Mouse (Mus musculus) monocyte, adult 5-6 weeks (primary cell): Measurements from ENCODE around the gene Clasp2. TPM values are rescaled to one million over a fixed set of nuclear protein-coding genes. Genes with fewer than 3 reads are reported as not detected.
"Not testable (repeated sequence)": the region's sequence is repeated elsewhere in the genome, so short reads cannot be mapped to it uniquely, and the experiment has no call there.

Experiments
- ATAC-seq: fragments of 153-309, 156-312 bp; replicated peaks from 2 replicates; pipeline ENCODE4 v1.8.0; 2017; ENCODE audit warnings: mild to moderate bottlenecking; ENCODE audit not compliant: low TSS enrichment, insufficient number of reproducible peaks, severe bottlenecking, poor library complexity, low FRiP score
- total RNA-seq: library from RNA; stranded (forward); fragments of 200-1000, 200-491, 200-594 nt; gene quantifications from 3 replicates; pipeline ENCODE4 v1.2.3, GENCODE M21; 2017

Gene Clasp2
- 39.7 to 59.4 TPM (median 42.1 TPM) in 3 replicates for total RNA-seq

DNA sequence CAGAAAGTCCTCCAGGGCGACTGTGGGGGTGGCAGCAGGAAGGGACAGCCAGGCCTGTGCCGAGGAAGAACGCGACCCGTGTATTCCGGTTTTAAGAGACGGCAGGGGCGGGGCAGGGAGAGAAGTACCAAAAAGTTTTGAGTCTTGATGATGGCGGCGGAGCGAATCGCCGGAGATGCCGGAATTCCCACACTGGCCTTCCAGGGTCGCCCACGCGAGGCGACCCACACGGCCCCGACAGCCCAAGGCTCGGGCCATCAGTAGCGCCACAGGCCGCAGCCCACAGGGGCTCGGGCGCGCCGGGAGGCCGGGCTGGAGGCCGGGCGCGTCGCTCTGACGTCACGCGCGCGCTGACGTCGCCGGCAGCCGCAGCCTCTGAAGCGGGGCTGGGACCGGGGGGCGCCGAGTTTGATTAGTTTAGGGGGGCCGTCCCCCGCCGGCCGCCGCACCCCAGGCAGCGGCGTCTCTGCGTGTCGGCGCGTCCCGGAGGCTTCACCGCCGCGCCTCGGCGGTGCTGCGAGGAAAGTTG lies at the start of gene Clasp2:
TSS of gene Clasp2 (plus strand) at position 366 of the 529 bp plus-strand sequence.
- ATAC-seq = peak; percentile 68

DNA sequence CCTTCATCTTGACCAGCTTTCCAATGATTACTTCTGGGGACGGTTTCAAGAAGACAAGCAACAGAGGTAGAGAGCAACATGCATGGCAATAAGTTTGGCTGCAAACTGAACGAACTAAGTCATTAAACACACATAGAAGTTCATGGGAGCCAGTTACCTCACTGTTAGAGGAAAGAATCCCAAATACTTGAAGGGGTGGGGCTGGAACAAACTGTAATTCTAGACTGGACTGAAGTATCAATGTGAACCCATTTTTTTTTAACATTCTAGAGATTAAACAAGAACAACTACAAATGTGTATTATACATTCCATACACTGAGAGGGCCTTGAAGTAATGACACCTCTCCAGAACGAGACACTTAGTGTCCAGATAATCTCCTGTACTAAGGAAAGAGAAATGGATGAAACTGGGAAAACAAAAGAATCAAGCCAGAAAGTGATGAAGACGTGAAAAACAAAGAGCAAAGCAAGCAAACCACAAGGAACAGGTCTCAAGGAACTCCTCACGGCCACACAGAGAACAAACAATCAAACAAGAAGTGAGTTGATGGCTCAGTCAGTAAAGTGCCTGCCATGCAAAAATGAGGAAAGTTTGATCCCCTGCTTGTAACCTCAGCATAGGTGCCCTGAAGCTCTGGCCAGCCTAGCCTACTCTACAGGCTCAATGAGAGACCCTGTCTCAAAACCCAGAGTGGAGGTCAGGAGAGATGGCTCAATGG lies 39.7 kb upstream of the Clasp2 start:
- no peak for ATAC-seq

DNA sequence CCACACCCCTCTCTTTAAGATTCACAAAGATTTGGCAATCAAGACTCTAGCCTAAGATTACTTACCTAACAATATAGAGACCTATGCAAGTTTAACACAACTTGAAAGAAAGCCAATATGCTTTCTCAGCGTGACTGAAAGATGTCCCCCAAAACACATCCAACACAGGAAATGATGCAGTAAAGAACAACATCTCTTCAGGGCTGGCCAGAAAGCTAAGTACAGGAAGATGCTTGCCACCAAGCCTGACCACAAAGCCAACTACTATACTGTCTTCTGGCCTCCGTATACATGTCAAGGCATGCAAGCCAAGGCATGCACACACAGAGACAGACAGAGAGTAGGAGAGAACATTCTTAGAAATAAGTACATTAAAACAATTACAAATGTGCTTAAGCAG lies 35.2 kb upstream of the Clasp2 start:
- ATAC-seq = 0 out of 2 replicates have a peak, but pooled peaks have one; percentile 12

DNA sequence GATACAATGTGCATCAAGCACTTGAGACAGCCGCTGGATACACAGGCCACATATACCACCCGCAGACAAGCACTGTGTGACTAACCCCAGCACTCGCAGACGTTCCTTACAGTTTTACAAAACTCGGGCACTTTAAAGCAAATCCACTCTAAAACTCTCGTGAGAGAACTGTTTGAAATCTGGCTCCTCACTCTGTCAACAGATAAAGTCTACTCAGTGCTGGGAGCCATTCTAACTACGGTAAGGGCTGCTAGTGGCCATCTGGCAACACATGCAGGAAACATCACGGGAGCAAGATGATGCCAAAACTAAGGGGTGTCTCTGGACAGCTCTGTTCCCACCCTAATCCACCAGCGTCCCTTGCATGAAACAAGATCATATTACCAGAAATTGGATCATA lies 34.4 kb upstream of the Clasp2 start:
- ATAC-seq = no peak

DNA sequence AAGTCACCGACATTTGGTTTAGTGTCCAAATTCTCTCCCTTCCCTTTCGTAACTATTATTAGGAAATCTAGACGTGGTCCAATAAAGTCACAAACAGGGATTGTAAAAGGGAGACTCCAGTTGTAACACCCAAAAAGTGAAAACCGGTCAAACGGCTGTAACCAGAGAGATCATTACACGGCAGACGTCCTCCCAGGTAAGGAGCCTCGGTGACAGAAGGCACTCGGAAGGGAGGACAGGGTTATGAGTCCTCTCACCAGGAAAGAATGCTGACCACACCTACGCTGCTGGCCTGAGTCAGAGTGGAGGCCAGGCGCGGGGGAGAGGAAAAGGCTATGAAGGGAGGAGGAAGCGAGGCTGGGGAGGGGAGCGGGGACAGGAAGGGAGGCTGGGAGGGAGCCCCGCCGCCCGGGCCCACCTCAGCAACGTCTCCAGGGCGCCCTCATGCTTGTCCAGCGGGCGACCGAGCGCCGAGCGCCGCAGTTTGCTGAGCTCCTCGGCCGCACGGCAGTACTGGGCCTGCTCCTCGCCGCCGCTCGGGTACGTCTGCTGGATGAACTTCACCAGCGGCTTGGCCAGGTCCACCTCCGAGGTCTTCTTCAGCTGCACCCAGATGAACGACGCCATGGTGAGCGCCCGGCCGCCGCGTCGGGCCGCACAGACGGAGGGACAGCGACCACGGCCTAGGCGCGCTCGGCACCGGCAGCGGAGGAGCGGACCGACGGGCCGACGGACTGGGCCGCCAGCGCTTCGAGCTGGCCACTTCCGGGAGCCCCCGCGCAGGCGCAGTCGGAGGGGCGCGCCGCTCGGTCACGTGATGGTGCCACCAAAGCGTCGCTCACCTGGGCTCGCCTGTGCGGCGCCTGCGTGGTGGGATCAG lies 33.6 kb upstream of the Clasp2 start, which contains the start of gene Pdcd6ip:
TSS of gene Pdcd6ip (minus strand) at position 779 of the 880 bp plus-strand sequence.
- ATAC-seq = peak; percentile 38; the same call in 1 of the 2 replicates

DNA sequence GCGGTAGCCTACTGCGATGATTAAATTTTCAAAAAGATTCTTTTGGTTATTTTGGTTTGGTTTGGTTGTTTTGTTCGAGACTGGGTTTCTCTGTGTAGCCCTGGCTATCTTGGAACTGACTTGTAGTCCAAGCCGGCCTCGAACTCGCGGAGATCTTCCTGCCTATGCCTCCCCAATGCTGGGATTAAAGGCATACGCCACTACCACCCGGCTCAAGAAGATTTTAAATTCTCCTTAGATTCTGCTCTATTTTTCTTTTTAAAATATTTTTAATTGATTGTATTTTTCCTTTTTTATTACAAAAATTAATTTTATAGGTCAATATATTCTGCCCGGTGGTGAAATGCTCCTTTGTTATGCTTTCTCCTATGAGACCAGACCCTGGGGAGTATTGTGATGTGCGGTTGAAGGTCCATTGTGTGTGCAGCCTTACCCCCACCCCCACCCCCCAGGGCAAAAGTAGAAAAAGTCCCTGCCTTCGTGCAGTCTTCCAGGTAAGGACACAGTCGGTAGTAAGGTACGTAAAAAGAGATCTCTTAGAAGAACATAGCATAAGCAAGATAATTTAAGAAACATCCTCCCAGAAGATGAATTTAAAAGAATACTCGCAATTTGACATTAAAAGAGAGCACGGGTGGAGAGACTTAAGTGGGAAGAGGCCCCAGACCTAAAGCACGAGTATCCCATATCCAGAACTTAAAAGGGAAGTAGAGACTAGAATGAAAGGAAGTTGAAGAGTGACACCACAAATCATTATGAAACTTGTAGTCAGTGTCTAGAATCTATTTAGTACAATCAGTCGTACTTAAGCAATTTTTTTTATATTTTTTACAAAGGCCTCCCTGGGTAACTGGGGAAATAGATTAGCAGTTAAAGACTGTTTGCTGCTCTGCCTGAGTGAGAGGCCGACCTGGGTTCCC lies 32.7 kb upstream of the Clasp2 start:
- ATAC-seq = peak; percentile 57

DNA sequence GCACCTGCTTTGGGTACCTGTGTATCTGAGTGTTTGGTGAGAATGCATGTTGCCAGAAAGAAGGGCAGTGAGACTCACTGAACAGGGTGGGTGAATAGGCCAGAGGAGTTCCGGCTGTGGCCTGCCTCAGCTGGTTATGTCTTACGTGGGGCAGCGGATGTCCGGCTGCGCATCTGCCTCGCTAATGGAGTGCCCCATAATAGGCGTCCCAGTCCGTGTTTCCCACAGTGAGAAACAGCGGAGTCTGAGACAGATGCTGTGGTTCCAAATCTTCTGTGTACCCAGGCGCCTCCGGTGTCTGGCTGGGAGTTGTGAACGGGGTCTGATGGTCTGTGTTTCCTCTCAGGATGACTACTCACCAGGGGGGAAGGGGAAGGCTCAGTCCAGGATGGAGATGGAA lies 30.4 kb upstream of the Clasp2 start:
- ATAC-seq = no peak

DNA sequence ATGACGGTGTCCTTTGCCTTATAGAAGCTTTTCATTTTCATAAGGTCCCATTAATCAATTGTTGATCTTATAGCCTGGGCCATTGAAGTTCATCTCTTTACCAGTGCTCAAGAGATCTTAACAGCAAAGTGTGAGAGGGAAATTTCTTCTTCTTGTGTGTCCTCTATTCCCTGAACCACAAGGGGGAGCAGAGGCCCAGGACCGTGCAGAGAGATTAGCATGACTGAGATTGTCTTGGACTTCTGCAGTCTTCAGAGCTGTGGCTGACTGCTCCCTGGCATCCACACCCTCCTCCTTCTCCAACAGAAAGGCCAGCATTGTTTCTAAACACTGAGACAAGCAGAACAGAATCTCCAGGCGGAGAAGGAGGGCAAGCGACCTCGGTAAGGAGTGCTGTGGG lies 22.2 kb upstream of the Clasp2 start:
- ATAC-seq = 0 out of 2 replicates have a peak, but pooled peaks have one; percentile 7

DNA sequence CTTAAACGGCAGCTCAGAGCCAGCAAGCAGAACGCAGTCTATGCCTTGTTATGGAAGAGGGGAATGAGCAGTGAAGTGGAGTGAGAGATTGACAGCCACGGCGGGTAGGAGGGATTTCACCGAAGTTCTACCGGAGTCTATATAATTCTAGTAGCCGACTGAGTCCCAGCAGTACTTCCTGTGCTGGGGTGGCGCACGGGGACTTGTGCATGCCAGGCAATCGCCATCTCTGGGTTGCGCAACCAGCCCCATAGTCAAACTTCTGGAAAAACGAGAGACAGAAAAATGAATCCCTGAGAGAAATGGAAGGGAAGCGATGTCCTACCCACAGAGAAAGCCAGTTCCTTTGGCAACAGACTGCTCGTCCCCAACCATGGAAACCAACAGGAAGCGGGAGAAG lies 16.6 kb upstream of the Clasp2 start:
- ATAC-seq = no peak

DNA sequence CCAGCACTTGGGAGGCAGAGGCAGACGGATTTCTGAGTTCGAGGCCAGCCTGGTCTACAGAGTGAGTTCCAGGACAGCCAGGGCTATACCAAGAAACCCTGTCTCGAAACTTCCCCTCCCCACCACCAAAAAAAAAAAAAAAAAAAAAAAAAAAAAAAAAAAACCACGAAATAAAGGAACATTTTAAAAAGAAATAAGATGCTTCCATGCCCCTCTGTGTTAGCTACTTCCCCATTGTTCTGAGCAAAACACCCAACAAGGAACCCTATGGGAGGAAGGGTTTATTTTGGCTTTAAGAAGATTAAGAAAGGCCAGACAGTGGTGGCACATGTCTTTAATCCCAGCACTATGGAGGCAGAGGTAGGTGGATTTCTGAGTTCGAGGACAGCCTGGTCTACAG lies 15.7 kb upstream of the Clasp2 start:
- not testable (repeated sequence) for ATAC-seq

DNA sequence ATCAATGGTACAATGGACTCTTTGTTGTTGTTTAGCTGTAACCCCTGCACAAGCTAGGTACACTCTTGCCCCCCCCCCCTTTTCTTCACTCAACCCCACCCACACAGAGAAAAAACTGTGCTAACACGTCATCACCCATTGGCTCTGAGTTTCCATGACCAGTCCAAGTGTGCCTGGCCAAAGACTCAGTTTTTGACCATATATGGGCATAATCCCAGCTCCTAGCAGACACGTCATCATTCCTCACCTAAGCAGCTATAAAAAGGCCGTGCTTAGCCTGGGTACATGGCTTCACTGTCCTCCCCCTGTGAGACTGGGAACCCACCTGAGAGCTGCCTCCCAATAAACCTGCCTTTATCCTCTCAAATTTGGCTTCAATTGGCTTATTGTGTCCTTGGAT lies 15.1 kb upstream of the Clasp2 start:
- no peak for ATAC-seq

DNA sequence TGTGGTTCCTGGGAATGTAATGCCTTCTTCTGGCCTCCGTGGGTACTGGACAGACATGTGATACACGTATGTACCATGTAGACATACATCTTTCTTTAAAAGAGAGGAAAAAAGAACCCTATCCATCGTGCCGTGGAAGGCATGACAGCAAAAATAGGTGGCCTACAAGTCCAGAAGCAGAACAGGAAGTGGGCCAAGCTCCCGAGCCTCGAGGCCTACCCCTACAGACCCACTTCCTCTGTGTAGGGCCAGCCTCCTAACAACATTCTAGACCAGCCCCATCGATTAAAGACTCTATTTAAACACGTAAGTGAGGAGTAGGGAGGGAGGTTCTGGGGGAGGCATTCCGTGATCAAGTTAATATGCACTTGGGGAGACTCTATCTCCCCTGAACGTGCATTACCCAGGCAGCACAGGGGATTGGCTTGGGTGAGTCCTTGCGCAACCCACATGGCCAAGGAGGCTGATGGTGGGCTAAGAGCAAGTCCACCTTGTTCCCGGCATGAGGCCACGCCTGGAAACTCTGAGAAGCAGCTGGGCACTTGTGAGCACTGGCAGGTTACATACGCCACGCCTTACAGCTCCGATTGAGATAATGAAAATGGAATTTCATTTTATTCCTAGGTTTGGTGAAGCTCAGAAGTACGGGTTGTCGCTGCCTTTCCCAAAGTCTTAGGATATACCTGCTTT lies 14.1 kb upstream of the Clasp2 start:
- peak; percentile 58 for ATAC-seq

DNA sequence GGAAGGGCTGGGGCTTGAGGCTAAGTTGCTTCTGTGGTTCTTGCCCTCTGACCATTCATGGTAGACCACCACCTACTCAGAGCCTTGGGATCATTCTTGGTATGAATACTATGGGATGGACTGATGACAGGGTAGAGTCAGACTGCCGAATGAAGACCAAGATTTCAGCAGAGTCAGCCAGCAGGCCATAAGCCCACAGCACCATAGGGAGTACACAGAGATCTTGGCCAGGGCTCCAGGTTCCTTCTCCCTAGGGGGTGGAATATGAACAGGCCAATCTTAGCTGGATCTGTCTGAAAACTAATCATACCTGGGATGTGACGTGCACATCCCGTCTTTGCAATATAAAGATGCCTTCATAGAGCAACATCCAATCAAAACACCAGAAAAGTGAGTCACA lies 9.7 kb upstream of the Clasp2 start:
- no peak for ATAC-seq

DNA sequence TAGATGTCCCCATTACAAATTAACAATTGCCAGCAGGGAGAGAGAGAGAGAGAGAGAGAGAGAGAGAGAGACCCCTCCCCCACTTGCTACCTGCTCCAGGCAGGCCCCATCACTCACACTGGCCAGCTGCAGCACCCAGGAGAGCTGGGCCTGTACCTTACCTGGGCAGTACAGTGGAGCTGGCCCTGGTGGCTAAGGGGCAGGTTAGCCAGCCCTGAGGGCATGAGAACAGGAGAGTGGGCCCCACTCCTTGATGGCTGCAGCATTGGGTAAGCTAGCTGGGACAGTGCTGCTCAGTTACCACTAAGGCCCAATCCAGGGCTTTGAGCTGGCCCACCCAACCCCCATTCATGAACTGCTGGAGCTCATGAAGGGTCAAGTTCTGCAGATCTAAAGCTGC lies 5.4 kb upstream of the Clasp2 start:
- no peak for ATAC-seq

DNA sequence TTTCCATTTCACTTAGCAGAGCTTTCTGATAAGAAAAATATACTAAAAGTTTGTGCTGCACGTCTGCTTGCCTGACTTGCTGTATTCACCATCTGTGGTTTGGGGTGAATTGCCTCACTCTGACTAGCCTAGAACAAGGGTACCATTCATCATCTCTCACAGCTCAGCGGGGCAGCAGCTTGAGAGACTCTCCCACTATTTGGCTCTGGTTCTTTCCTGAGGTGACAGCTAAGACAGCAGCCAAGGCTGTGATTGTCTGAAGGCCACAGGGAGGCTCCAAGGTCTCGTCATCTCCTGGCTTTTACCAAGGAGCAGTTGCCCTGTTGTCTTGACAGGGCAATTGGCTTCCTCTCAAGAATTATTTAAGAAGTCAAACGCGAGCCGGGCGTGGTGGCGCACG lies 3.3 kb upstream of the Clasp2 start:
- ATAC-seq = no peak

DNA sequence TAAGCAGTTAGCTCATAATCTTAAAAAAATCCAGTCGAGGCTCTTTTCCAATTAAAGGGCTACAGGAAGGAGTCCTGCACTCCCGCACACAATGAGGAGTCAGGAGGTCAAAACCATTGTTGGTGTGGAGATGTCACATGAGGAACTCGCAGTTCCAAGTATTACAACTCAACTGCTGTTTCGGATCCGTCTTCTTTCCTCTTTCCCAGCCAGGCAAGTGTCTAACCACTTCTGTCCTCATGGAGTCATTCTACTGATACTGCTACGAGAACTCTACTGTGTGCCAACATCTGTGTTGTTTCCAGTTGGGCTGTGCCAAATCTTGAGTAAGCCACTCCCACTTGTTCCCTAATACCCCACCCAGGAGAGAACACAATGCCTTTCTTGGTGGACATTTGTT lies 2.3 kb upstream of the Clasp2 start:
- no peak for ATAC-seq

DNA sequence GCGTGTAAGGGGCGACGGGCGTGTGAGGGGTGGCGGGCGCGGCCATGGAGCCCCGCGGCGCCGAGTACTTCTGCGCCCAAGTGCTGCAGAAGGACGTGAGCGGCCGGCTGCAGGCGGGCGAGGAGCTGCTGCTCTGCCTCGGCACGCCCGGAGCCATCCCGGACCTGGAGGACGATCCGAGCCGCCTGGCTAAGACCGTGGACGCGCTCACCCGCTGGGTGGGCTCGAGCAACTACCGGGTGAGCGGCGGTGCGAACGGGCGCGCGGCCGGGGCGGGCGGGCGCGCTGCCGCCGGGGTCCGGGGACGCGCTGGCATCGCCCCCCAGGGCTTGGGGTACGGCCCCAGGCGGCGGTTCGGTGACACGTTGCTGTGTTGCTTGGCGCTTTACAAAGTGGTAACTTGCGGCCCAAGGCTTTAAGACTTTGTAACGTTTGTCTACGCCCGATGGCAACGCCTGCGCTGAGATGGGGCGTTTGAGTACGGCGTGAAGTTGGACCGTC lies 414 bp downstream of the Clasp2 start:
- peak; percentile 36; the same call in 1 of the 2 replicates for ATAC-seq

DNA sequence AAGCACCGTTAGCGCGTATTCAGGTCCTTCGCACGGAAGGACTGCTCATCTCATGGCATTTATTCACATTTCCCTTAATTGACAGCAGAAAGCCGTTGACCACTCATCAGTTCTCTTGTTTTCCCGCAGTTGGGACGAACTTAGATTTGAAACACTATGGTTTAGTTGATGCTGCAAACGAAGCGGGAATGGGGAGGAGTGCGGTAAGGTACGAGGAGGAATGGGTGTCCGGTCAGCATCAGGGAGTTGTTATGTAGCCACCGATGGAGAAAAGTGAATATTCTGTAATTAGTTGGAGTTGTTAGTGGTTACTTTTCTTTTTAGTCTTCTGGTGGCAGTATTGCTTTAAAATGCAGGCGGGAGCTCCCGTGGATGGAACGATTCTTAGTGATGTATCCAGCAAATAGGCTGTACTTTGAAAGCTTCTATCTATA lies 1.1 kb downstream of the Clasp2 start:
- no peak for ATAC-seq
